Mouse (Mus musculus): ENCODE results near the gene Cast. TPM values are rescaled to one million over a fixed set of nuclear protein-coding genes. Genes with fewer than 3 reads are reported as not detected.

The Cast gene
- polyA plus RNA-seq, 1 experiment from 2014 or later, result 37.3 TPM

DNA sequence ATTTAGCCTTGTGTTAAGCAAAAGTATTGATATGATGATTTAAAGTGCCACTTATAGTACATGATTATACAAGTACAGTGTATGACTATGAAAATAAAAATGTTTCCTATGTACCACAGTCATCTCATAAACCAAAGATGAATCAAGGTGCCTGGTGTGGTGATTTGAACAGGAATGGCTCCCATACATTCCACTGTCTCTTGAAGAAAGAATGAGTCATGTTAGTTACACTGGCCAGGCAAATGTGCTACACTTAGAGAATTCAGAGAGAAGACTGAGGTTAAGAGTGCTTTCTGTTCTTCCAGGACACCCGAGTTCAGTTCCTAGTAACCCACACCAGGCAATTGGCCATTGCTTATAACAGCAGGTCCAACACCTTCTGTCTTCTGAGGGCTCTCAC lies 36.5 kb downstream of the Cast start:
- Histone ChIP-seq H3K27ac (replicated peaks) (no peak overlapping the region), H3K4me2 (no peak overlapping the region), H3K36me3 (replicated peaks) (no peaks in the 10 kb centered on the region), H3K4me3 (replicated peaks) (no peak overlapping the region), H3K9me3 (replicated peaks) (no peaks in the 10 kb centered on the region), H3K4me1 (replicated peaks) (peaks cover 35% of the 10 kb centered on the region), H3K27me3 (no peaks in the 10 kb centered on the region), H3K9ac (no peak overlapping the region)
- ATAC-seq (ENCODE audit: insufficient read depth), result no peak
- WGBS (ENCODE audit: insufficient replicate concordance), result 42% methylated on average over 1 of the region's 1 CpGs

DNA sequence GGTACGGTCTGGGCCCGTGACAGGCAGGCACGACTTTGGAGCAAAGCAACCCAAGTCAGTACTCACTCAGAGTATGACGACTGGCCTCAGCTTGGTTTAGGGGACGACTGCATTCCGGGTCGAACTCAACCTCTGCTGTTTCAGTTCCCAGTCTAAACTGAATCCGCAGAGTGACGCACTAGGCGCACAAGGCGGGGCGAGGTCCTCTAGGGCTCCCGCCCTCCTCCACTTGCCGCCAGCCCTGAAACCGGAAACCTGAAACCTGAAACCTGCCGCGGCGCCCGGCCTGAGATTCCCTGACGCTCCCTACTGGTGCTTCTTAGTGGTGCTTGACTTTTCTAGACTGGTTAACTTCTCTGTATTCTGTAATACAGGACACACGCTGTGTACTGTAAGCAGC lies 38.1 kb downstream of the Cast start:
- Histone ChIP-seq H3K4me2 (peak overlapping the region; percentile 77), H3K9ac (peak overlapping the region; percentile 80), H3K4me3 (replicated peaks) (peak overlapping the region; percentile 74), H3K27me3 (no peaks in the 10 kb centered on the region), H3K36me3 (replicated peaks) (no peaks in the 10 kb centered on the region), H3K4me1 (replicated peaks) (peaks cover 36% of the 10 kb centered on the region), H3K27ac (replicated peaks) (peak overlapping the region; percentile 99), H3K9me3 (replicated peaks) (no peaks in the 10 kb centered on the region)
- peak; percentile 98 for ATAC-seq (ENCODE audit: insufficient read depth)
- under 1% methylated on average over 21 of the region's 21 CpGs for WGBS (ENCODE audit: insufficient replicate concordance)

- Histone ChIP-seq H3K9ac (peak overlapping the region; percentile 80), H3K27ac (replicated peaks) (peak overlapping the region; percentile 99), H3K36me3 (replicated peaks) (no peaks in the 10 kb centered on the region), H3K9me3 (replicated peaks) (no peaks in the 10 kb centered on the region), H3K27me3 (no peaks in the 10 kb centered on the region), H3K4me1 (replicated peaks) (peaks cover 36% of the 10 kb centered on the region), H3K4me2 (peak overlapping the region; percentile 77), H3K4me3 (replicated peaks) (peak overlapping the region; percentile 74)
- ATAC-seq (ENCODE audit: insufficient read depth), result peak; percentile 65
- WGBS (ENCODE audit: insufficient replicate concordance), result 6% methylated on average over 6 of the region's 8 CpGs
These were observed 38.7 kb downstream of the Cast start for GRCm38 (mm10) chr13:74769871-74770270.

GRCm38 (mm10) chr13:74767186-74767585 lies 41.4 kb downstream of the Cast start:
- Histone ChIP-seq H3K4me3 (replicated peaks) (no peak overlapping the region), H3K4me1 (replicated peaks) (peaks cover 28% of the 10 kb centered on the region), H3K27ac (replicated peaks) (no peak overlapping the region), H3K27me3 (no peaks in the 10 kb centered on the region), H3K9ac (no peak overlapping the region), H3K4me2 (no peak overlapping the region), H3K36me3 (replicated peaks) (no peaks in the 10 kb centered on the region), H3K9me3 (replicated peaks) (no peaks in the 10 kb centered on the region)
- 53% methylated on average over 2 of the region's 2 CpGs for WGBS (ENCODE audit: insufficient replicate concordance)
- ATAC-seq (ENCODE audit: insufficient read depth), result no peak

DNA sequence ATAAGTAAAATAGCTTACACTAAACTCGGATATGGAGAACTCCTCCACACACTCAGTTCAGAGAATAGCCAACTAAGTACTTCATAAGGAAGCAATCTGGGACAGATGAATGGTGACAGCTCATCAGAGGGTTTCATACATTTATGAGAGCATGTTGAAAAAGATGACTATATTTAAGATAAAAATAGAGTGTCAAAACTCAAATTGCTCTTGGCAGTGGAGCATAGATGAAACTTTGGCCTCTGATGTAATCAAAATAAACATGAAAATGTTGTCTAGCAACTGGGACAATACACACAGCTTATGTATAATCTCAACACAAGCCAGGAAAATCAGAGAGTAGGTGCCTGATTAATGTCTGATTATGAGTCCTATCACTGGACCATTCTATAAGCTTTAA lies 45.9 kb downstream of the Cast start:
- no peak for ATAC-seq (ENCODE audit: insufficient read depth)
- 64% methylated on average over 1 of the region's 1 CpGs for WGBS (ENCODE audit: insufficient replicate concordance)
- H3K4me2 ChIP-seq, result no peak overlapping the region
- H3K9ac ChIP-seq, result no peak overlapping the region
- 0 out of 2 replicates have a peak, but pooled peaks cover 8% of the 10 kb centered on the region for H3K36me3 ChIP-seq (replicated peaks)
- no peak overlapping the region for H3K4me3 ChIP-seq (replicated peaks)
- no peaks in the 10 kb centered on the region for H3K9me3 ChIP-seq (replicated peaks)
- H3K27ac ChIP-seq (replicated peaks), result no peak overlapping the region
- peaks cover 3% of the 10 kb centered on the region; the same call in 1 of the 2 replicates for H3K4me1 ChIP-seq (replicated peaks)
- no peaks in the 10 kb centered on the region for H3K27me3 ChIP-seq

- Histone ChIP-seq H3K4me2 (no peak overlapping the region), H3K27me3 (no peaks in the 10 kb centered on the region), H3K4me3 (replicated peaks) (no peak overlapping the region), H3K9me3 (replicated peaks) (no peaks in the 10 kb centered on the region), H3K4me1 (replicated peaks) (peaks cover 3% of the 10 kb centered on the region; the same call in 1 of the 2 replicates), H3K27ac (replicated peaks) (no peak overlapping the region), H3K36me3 (replicated peaks) (peaks cover 10% of the 10 kb centered on the region; the same call in 1 of the 2 replicates), H3K9ac (no peak overlapping the region)
- no peak for ATAC-seq (ENCODE audit: insufficient read depth)
- WGBS (ENCODE audit: insufficient replicate concordance), result 88% methylated on average over 1 of the region's 1 CpGs
These were observed 49.5 kb downstream of the Cast start for GRCm38 (mm10) chr13:74759152-74759551.

DNA sequence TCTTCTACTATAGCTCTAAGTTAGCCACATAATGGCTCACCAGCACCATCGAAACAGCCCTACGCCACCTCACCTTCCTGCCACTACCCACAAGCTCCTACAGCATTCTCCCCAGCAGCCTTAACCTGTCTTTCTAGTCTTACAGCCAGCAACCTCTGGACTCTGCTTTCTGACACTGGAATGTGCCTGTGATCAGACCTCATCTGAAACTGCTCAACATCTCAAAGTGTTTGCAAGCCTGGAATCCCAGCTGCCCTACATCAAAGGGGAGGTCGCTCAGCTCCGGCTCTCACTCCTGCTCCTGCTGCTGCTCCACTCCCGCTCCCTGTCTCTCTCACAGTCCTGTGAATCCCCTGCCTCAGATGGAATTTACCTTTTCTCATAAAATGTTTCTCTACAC lies 65.4 kb downstream of the Cast start:
- H3K36me3 ChIP-seq (replicated peaks), result peaks cover 70% of the 10 kb centered on the region
- WGBS (ENCODE audit: insufficient replicate concordance), result 79% methylated on average over 5 of the region's 5 CpGs
- no peaks in the 10 kb centered on the region for H3K27me3 ChIP-seq
- H3K4me2 ChIP-seq, result no peak overlapping the region
- H3K4me3 ChIP-seq (replicated peaks), result no peak overlapping the region
- no peak for ATAC-seq (ENCODE audit: insufficient read depth)
- no peaks in the 10 kb centered on the region for H3K9me3 ChIP-seq (replicated peaks)
- no peak overlapping the region for H3K27ac ChIP-seq (replicated peaks)
- H3K4me1 ChIP-seq (replicated peaks), result no peaks in the 10 kb centered on the region
- H3K9ac ChIP-seq, result no peak overlapping the region

- peak overlapping the region; percentile 29 for H3K4me3 ChIP-seq (replicated peaks)
- no peaks in the 10 kb centered on the region for H3K27me3 ChIP-seq
- peak overlapping the region; percentile 39 for H3K9ac ChIP-seq
- peak; percentile 60 for ATAC-seq (ENCODE audit: insufficient read depth)
- 35% methylated on average over 2 of the region's 2 CpGs for WGBS (ENCODE audit: insufficient replicate concordance)
- peaks cover 46% of the 10 kb centered on the region for H3K4me1 ChIP-seq (replicated peaks)
- H3K9me3 ChIP-seq (replicated peaks), result no peaks in the 10 kb centered on the region
- H3K36me3 ChIP-seq (replicated peaks), result peaks cover 69% of the 10 kb centered on the region
- peak overlapping the region; percentile 63 for H3K4me2 ChIP-seq
- H3K27ac ChIP-seq (replicated peaks), result peak overlapping the region; percentile 93
These were observed 72.2 kb downstream of the Cast start for GRCm38 (mm10) chr13:74736396-74736795.

GRCm38 (mm10) chr13:74735834-74736233 lies 72.8 kb downstream of the Cast start:
- Histone ChIP-seq H3K36me3 (replicated peaks) (peaks cover 66% of the 10 kb centered on the region), H3K9ac (peak overlapping the region; percentile 39; the same call in 1 of the 2 replicates), H3K27me3 (no peaks in the 10 kb centered on the region), H3K4me2 (peak overlapping the region; percentile 63), H3K27ac (replicated peaks) (peak overlapping the region; percentile 93), H3K9me3 (replicated peaks) (no peaks in the 10 kb centered on the region), H3K4me3 (replicated peaks) (peak overlapping the region; percentile 29), H3K4me1 (replicated peaks) (peaks cover 46% of the 10 kb centered on the region)
- ATAC-seq (ENCODE audit: insufficient read depth), result peak; percentile 100
- 25% methylated on average over 5 of the region's 5 CpGs for WGBS (ENCODE audit: insufficient replicate concordance)

GRCm38 (mm10) chr13:74733726-74734125 lies 74.9 kb downstream of the Cast start:
- WGBS (ENCODE audit: insufficient replicate concordance), result 49% methylated on average over 4 of the region's 4 CpGs
- H3K4me3 ChIP-seq (replicated peaks), result no peak overlapping the region
- H3K27ac ChIP-seq (replicated peaks), result peak overlapping the region; percentile 93
- peak overlapping the region; percentile 37 for H3K4me2 ChIP-seq
- peaks cover 46% of the 10 kb centered on the region for H3K4me1 ChIP-seq (replicated peaks)
- ATAC-seq (ENCODE audit: insufficient read depth), result peak; percentile 54
- H3K27me3 ChIP-seq, result no peaks in the 10 kb centered on the region
- H3K9me3 ChIP-seq (replicated peaks), result no peaks in the 10 kb centered on the region
- peaks cover 65% of the 10 kb centered on the region for H3K36me3 ChIP-seq (replicated peaks)
- peak overlapping the region; percentile 35; the same call in 1 of the 2 replicates for H3K9ac ChIP-seq

GRCm38 (mm10) chr13:74719002-74719401 lies 89.6 kb downstream of the Cast start:
- Histone ChIP-seq H3K4me1 (replicated peaks) (no peaks in the 10 kb centered on the region; the same call in 1 of the 2 replicates), H3K9ac (no peak overlapping the region), H3K36me3 (replicated peaks) (peaks cover 51% of the 10 kb centered on the region), H3K9me3 (replicated peaks) (no peaks in the 10 kb centered on the region), H3K27me3 (no peaks in the 10 kb centered on the region), H3K4me2 (no peak overlapping the region), H3K4me3 (replicated peaks) (no peak overlapping the region), H3K27ac (replicated peaks) (no peak overlapping the region)
- 39% methylated on average over 2 of the region's 2 CpGs for WGBS (ENCODE audit: insufficient replicate concordance)
- no peak for ATAC-seq (ENCODE audit: insufficient read depth)

DNA sequence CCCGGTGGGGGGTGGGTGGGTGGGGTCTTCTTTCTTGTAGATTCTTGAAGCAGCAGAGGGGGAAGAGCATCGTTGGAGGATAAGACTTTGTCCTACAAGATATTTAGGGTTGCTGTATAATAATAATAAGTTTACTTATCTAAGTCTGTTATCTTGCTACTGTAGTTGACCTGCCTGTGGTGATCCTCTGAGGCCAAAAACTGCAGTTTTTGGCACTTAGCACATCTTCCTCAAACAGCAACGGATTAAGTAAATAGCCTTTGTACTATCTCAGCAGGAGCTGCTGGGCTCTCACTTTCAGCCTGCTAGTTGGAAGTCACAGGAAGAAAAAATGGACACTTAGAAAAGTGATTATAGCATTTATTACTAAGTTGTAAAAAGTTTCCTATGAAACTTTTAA lies 112.4 kb downstream of the Cast start:
- no peak overlapping the region for H3K4me3 ChIP-seq (replicated peaks)
- H3K4me2 ChIP-seq, result no peak overlapping the region
- no peaks in the 10 kb centered on the region for H3K27me3 ChIP-seq
- peaks cover 44% of the 10 kb centered on the region for H3K36me3 ChIP-seq (replicated peaks)
- 54% methylated on average over 3 of the region's 3 CpGs for WGBS (ENCODE audit: insufficient replicate concordance)
- no peak overlapping the region for H3K27ac ChIP-seq (replicated peaks)
- H3K4me1 ChIP-seq (replicated peaks), result no peaks in the 10 kb centered on the region
- no peak for ATAC-seq (ENCODE audit: insufficient read depth)
- H3K9me3 ChIP-seq (replicated peaks), result no peaks in the 10 kb centered on the region
- H3K9ac ChIP-seq, result no peak overlapping the region

Measured in liver, embryonic 15.5 days (tissue).